Mouse (Mus musculus) adrenal gland, postnatal 25 days (tissue): ENCODE results near the gene Grin3a. TPM values are rescaled to one million over a fixed set of nuclear protein-coding genes. Genes with fewer than 3 reads are reported as not detected.
"Not testable (repeated sequence)": the region's sequence is repeated elsewhere in the genome, so short reads cannot be mapped to it uniquely, and the experiment has no call there.

ENCODE experiments used
- DNase-seq: peaks from one replicate; pipeline ENCODE4 v3.0.0; 2021; ENCODE audit warnings: mixed read lengths
- total RNA-seq: library from RNA; stranded (reverse); gene quantifications from 2 replicates; pipeline ENCODE4 v1.2.3, GENCODE M21; 2021

The Grin3a gene
- total RNA-seq, 1 experiment from 2014 or later, result 0.36 TPM

GRCm38 (mm10) chr4:49680171-49680875 is 165.2 kb downstream of the Grin3a start:
- DNase-seq, result no peak

DNA sequence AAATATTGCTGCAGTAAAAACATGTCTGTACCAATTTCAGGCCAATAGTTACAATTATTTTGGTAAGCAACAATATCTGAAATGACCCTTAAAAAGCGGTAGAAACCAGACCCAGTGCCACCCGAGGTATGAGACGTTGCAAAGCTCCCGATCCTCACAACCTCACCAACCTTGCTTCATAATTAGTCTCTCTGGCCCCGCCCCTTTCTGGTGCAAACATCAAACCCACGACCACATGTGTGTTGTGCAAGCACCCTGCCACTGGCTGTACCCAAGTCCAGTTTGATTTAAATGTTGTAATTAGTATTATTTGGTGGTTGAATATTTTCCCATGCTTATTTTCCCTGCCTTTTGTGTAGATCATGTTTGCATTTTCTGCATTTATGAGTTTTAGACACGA is 168.8 kb downstream of the Grin3a start:
- no peak for DNase-seq

- no peak for DNase-seq
Measured at GRCm38 (mm10) chr4:49676071-49676470, 169.5 kb downstream of the Grin3a start.

GRCm38 (mm10) chr4:49664850-49665249 is 180.7 kb downstream of the Grin3a start:
- DNase-seq, result no peak

GRCm38 (mm10) chr4:49662231-49662630 is 183.3 kb downstream of the Grin3a start:
- no peak for DNase-seq

GRCm38 (mm10) chr4:49661664-49662063 is 183.9 kb downstream of the Grin3a start:
- DNase-seq, result no peak

DNA sequence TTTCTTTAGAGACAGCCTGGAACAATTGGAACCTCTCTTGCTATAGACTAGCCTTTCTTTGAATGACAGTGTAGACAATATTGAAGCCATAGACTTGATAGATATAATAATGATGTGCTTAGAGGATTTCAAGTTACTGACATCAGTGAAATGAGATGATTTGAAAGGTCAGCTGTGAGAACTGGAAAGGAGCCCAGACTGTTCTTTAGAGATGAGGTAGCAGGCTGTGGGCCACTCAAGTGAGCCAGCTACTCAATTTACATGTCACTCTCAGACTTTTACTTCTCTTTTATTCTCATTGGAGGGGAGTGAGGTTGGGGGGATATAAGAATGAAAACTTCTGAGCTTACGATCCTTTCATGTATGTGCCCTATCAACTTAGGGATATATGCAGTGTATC is 186.1 kb downstream of the Grin3a start:
- DNase-seq, result no peak

GRCm38 (mm10) chr4:49639913-49640312 is 205.6 kb downstream of the Grin3a start:
- DNase-seq, result no peak

DNA sequence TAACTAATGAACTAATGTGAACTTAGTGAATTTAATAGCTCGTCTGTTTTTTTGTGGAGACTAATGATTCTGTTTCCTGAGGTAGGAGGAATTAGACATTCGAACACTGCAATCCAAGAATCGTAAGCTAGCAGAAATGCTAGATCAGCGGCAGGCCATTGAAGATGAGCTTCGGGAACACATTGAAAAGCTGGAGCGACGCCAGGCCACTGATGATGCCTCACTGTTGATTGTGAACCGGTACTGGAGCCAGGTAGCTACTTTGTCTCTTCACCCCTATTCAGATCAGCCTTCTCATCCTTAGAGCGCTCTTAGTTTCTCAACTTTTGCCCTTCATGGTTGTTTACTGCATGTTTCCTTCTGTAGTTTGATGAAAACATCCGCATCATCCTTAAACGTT is 207.7 kb downstream of the Grin3a start:
- DNase-seq, result no peak

- no peak for DNase-seq
Measured at GRCm38 (mm10) chr4:49632139-49632481, 213.4 kb downstream of the Grin3a start.

- DNase-seq, result peak; percentile 94
Measured at GRCm38 (mm10) chr4:49631319-49632138, 214.0 kb downstream of the Grin3a start, which contains the start of gene Rnf20. Gene Rnf20 (plus strand): TSS chr4:49632006.

GRCm38 (mm10) chr4:49628941-49629340 is 216.6 kb downstream of the Grin3a start:
- no peak for DNase-seq

GRCm38 (mm10) chr4:49626973-49627372 is 218.6 kb downstream of the Grin3a start:
- DNase-seq, result peak; percentile 72

- DNase-seq, result not testable (repeated sequence)
Measured at GRCm38 (mm10) chr4:49624969-49625368, 220.6 kb downstream of the Grin3a start.

GRCm38 (mm10) chr4:49623916-49624315 is 221.6 kb downstream of the Grin3a start:
- DNase-seq, result no peak

GRCm38 (mm10) chr4:49622272-49622671 is 223.3 kb downstream of the Grin3a start:
- no peak for DNase-seq

- not testable (repeated sequence) for DNase-seq
Measured at GRCm38 (mm10) chr4:49619861-49620260, 225.7 kb downstream of the Grin3a start.

- DNase-seq, result no peak
Measured at GRCm38 (mm10) chr4:49616924-49617323, 228.6 kb downstream of the Grin3a start.

Other genes with a start within 250 kb of the Grin3a start
- 5.9 and 9.0 TPM in 2 replicates for gene Tmem246, start 247.9 kb downstream of the Grin3a start, total RNA-seq
- gene Rnf20, start 213.7 kb downstream of the Grin3a start, total RNA-seq, result 51.6 and 53.0 TPM in 2 replicates
- gene Ppp3r2, start 163.7 kb downstream of the Grin3a start, total RNA-seq, result not detected in 2 replicates